Comparison of ENCODE assay signal across 25 mouse cellular contexts in genomic region chr1:71995573-71996233, GRCm38 (mm10).
DNase-seq lines count a peak whose midpoint lies in the region; ATAC-seq and TF ChIP-seq lines count a peak whose summit lies in the region.
"Had no signal": no experiment of that assay in that cellular context is flagged by ENCODE, and none has a peak within 500 bp of the region (broad histone marks: within the 10 kb centered on the region; RNA-seq: fewer than 3 reads in every experiment).

No protein-coding gene starts in this region.

- no peak for TF ChIP-seq POLR2A in brain, embryonic 14.5 days (IDR thresholded peaks at IDR 0.05; ENCODE audit: borderline replicate concordance, extremely low read depth, insufficient read depth, insufficient read length, poor library complexity, severe bottlenecking)

- no peak overlapping the region for H3K4me3 ChIP-seq in embryonic facial prominence, embryonic 14.5 days (ENCODE audit: low read depth, low read length)
- H3K4me3 ChIP-seq: heart, embryonic 13.5 days; limb, embryonic 15.5 days; liver, embryonic 13.5 days; neural tube, embryonic 12.5 days had no signal

- H3K9ac ChIP-seq in embryonic facial prominence, embryonic 14.5 days (ENCODE audit: low read depth, low read length) = no peak overlapping the region
- H3K9ac ChIP-seq: heart, embryonic 13.5 days; hindbrain, embryonic 14.5 days; limb, embryonic 15.5 days; liver, embryonic 13.5 days; neural tube, embryonic 12.5 days had no signal

- H3K4me2 ChIP-seq in embryonic facial prominence, embryonic 14.5 days (ENCODE audit: low read depth, low read length) = no peak overlapping the region
- H3K4me2 ChIP-seq: heart, embryonic 13.5 days; hindbrain, embryonic 14.5 days; limb, embryonic 15.5 days; liver, embryonic 13.5 days; neural tube, embryonic 12.5 days had no signal

- H3K27ac ChIP-seq in embryonic facial prominence, embryonic 14.5 days (replicated peaks; ENCODE audit: low read depth, low read length) = peak overlapping the region; percentile 8; the same call in 1 of the 2 replicates
- H3K27ac ChIP-seq: heart, embryonic 13.5 days; limb, embryonic 15.5 days; liver, embryonic 13.5 days; macrophage; neural tube, embryonic 12.5 days had no signal

- WGBS in embryonic facial prominence, embryonic 14.5 days = 59% methylated on average over 16 of the region's 16 CpGs

- H3K9me3 ChIP-seq in embryonic facial prominence, embryonic 14.5 days (ENCODE audit: control insufficient read depth, low read length) = no peaks in the 10 kb centered on the region
- H3K9me3 ChIP-seq: heart, embryonic 13.5 days; limb, embryonic 15.5 days; liver, embryonic 13.5 days; neural tube, embryonic 12.5 days had no signal

- peak; percentile 55; the same call in 1 of the 2 replicates for ATAC-seq in embryonic facial prominence, embryonic 14.5 days (ENCODE audit: low read depth)
- ATAC-seq: forebrain, embryonic 16.5 days; midbrain, embryonic 16.5 days had no signal

- TF ChIP-seq CTCF in brain, embryonic 14.5 days (IDR thresholded peaks at IDR 0.05; ENCODE audit: borderline replicate concordance, extremely low read depth, insufficient read depth, insufficient read length) = no peak

- no peaks in the 10 kb centered on the region for H3K36me3 ChIP-seq in embryonic facial prominence, embryonic 14.5 days (ENCODE audit: control insufficient read depth, insufficient read depth, low read length)
- H3K36me3 ChIP-seq: heart, embryonic 13.5 days; limb, embryonic 15.5 days; liver, embryonic 13.5 days; neural tube, embryonic 12.5 days had no signal

- DNase-seq in embryo, embryonic 10 days (ENCODE audit: low spot score) = peak; percentile 14
- no peak for DNase-seq in embryo, embryonic 9.5 days (ENCODE audit: extremely low spot score)
- peak; percentile 60 for DNase-seq in heart, adult 11 months
- DNase-seq in heart, adult 18-20 months = no peak
- peak; percentile 24 for DNase-seq in brain, embryonic 14.5 days (ENCODE audit: low read depth)
- DNase-seq in embryonic facial prominence, embryonic 14.5 days (ENCODE audit: low spot score) = peak; percentile 63
- DNase-seq in spleen, adult 18-20 months = no peak
- DNase-seq: adrenal gland, adult 2 months; adrenal gland, postnatal 36 days; B cell, adult 2 months; gastrocnemius, postnatal 10 days; heart, postnatal 10 days; kidney, adult 11 months; kidney, postnatal 14 days; liver, embryonic 13.5 days; lung, adult 2 months; lung, postnatal 10 days; thymus, postnatal 4 days had no signal

- H3K27me3 ChIP-seq in embryonic facial prominence, embryonic 14.5 days (replicated peaks; ENCODE audit: control insufficient read depth, insufficient read depth, low read length) = no peaks in the 10 kb centered on the region
- H3K27me3 ChIP-seq: heart, embryonic 13.5 days; limb, embryonic 15.5 days; liver, embryonic 13.5 days; neural tube, embryonic 12.5 days had no signal

- H3K4me1 ChIP-seq in embryonic facial prominence, embryonic 14.5 days (ENCODE audit: control insufficient read depth, insufficient read depth, low read length) = no peaks in the 10 kb centered on the region
- H3K4me1 ChIP-seq: heart, embryonic 13.5 days; limb, embryonic 15.5 days; liver, embryonic 13.5 days; neural tube, embryonic 12.5 days had no signal

Comparison
In these comparisons a context has a peak if more than half of its experiments do, and no peak if none do; other contexts are left out.
1. DNase-seq: peak in embryo, embryonic 10 days (single experiment), heart, adult 11 months (single experiment), brain, embryonic 14.5 days (single experiment) and embryonic facial prominence, embryonic 14.5 days (single experiment); none in embryo, embryonic 9.5 days (single experiment), heart, adult 18-20 months (0 of 2) and spleen, adult 18-20 months (0 of 2).